Mouse (Mus musculus): Measurements from ENCODE around the gene Cdk6. TPM values are rescaled to one million over a fixed set of nuclear protein-coding genes. Genes with fewer than 3 reads are reported as not detected.
"Not testable (repeated sequence)": the region's sequence is repeated elsewhere in the genome, so short reads cannot be mapped to it uniquely, and the experiment has no call there.

The Cdk6 gene
- polyA plus RNA-seq, 1 experiment from 2014 or later, result 16.0 TPM

- no peaks in the 10 kb centered on the region for H3K27me3 ChIP-seq (ENCODE audit: control insufficient read depth, insufficient read depth, low read depth, low read length)
- no peak overlapping the region for H3K4me2 ChIP-seq (ENCODE audit: low read depth, low read length)
- ATAC-seq (ENCODE audit: low read depth), result 0 out of 2 replicates have a peak, but pooled peaks have one; percentile 20
- no peaks in the 10 kb centered on the region for H3K36me3 ChIP-seq (ENCODE audit: control insufficient read depth, insufficient read depth)
- H3K4me3 ChIP-seq (ENCODE audit: low read depth, low read length), result no peak overlapping the region
- peak overlapping the region; percentile 41; the same call in 1 of the 2 replicates for H3K27ac ChIP-seq (ENCODE audit: low read length)
- 58% methylated on average over 10 of the region's 10 CpGs for WGBS (ENCODE audit: insufficient replicate concordance)
- H3K9ac ChIP-seq (ENCODE audit: low read depth, low read length), result no peak overlapping the region
- H3K9me3 ChIP-seq (replicated peaks; ENCODE audit: control insufficient read depth, low read length), result no peaks in the 10 kb centered on the region
- no peaks in the 10 kb centered on the region; the same call in 1 of the 2 replicates for H3K4me1 ChIP-seq (ENCODE audit: control insufficient read depth, low read depth, low read length)
Measured at GRCm38 (mm10) chr5:3420094-3420831, 79.0 kb downstream of the Cdk6 start.

GRCm38 (mm10) chr5:3420832-3421228 is 79.5 kb downstream of the Cdk6 start:
- no peak overlapping the region for H3K4me3 ChIP-seq (ENCODE audit: low read depth, low read length)
- no peaks in the 10 kb centered on the region for H3K27me3 ChIP-seq (ENCODE audit: control insufficient read depth, insufficient read depth, low read depth, low read length)
- H3K27ac ChIP-seq (ENCODE audit: low read length), result no peak overlapping the region
- 67% methylated on average over 3 of the region's 3 CpGs for WGBS (ENCODE audit: insufficient replicate concordance)
- no peak for ATAC-seq (ENCODE audit: low read depth)
- H3K9ac ChIP-seq (ENCODE audit: low read depth, low read length), result no peak overlapping the region
- no peaks in the 10 kb centered on the region; the same call in 1 of the 2 replicates for H3K4me1 ChIP-seq (ENCODE audit: control insufficient read depth, low read depth, low read length)
- H3K4me2 ChIP-seq (ENCODE audit: low read depth, low read length), result no peak overlapping the region
- H3K9me3 ChIP-seq (replicated peaks; ENCODE audit: control insufficient read depth, low read length), result no peaks in the 10 kb centered on the region
- H3K36me3 ChIP-seq (ENCODE audit: control insufficient read depth, insufficient read depth), result no peaks in the 10 kb centered on the region

GRCm38 (mm10) chr5:3433131-3433700 is 91.9 kb downstream of the Cdk6 start:
- ATAC-seq (ENCODE audit: low read depth); H3K4me2 ChIP-seq (ENCODE audit: low read depth, low read length); H3K27me3 ChIP-seq (ENCODE audit: control insufficient read depth, insufficient read depth, low read depth, low read length); H3K9ac ChIP-seq (ENCODE audit: low read depth, low read length); H3K9me3 ChIP-seq (replicated peaks; ENCODE audit: control insufficient read depth, low read length); H3K4me1 ChIP-seq (ENCODE audit: control insufficient read depth, low read depth, low read length); H3K36me3 ChIP-seq (ENCODE audit: control insufficient read depth, insufficient read depth); H3K27ac ChIP-seq (ENCODE audit: low read length); H3K4me3 ChIP-seq (ENCODE audit: low read depth, low read length): not testable (repeated sequence)
- WGBS (ENCODE audit: insufficient replicate concordance), result 77% methylated on average over 20 of the region's 20 CpGs

GRCm38 (mm10) chr5:3434105-3434504 is 92.8 kb downstream of the Cdk6 start:
- not testable (repeated sequence) for H3K27me3 ChIP-seq (ENCODE audit: control insufficient read depth, insufficient read depth, low read depth, low read length); H3K36me3 ChIP-seq (ENCODE audit: control insufficient read depth, insufficient read depth); H3K4me3 ChIP-seq (ENCODE audit: low read depth, low read length); H3K4me1 ChIP-seq (ENCODE audit: control insufficient read depth, low read depth, low read length); H3K4me2 ChIP-seq (ENCODE audit: low read depth, low read length); H3K9me3 ChIP-seq (replicated peaks; ENCODE audit: control insufficient read depth, low read length); H3K9ac ChIP-seq (ENCODE audit: low read depth, low read length); ATAC-seq (ENCODE audit: low read depth); H3K27ac ChIP-seq (ENCODE audit: low read length)
- WGBS (ENCODE audit: insufficient replicate concordance), result 71% methylated on average over 5 of the region's 5 CpGs

- H3K4me2 ChIP-seq (ENCODE audit: low read depth, low read length); ATAC-seq (ENCODE audit: low read depth); H3K4me1 ChIP-seq (ENCODE audit: control insufficient read depth, low read depth, low read length); H3K27ac ChIP-seq (ENCODE audit: low read length); H3K27me3 ChIP-seq (ENCODE audit: control insufficient read depth, insufficient read depth, low read depth, low read length); H3K9ac ChIP-seq (ENCODE audit: low read depth, low read length); H3K9me3 ChIP-seq (replicated peaks; ENCODE audit: control insufficient read depth, low read length); H3K36me3 ChIP-seq (ENCODE audit: control insufficient read depth, insufficient read depth); H3K4me3 ChIP-seq (ENCODE audit: low read depth, low read length): not testable (repeated sequence)
- 70% methylated on average over 9 of the region's 9 CpGs for WGBS (ENCODE audit: insufficient replicate concordance)
Measured at GRCm38 (mm10) chr5:3438453-3439003, 97.2 kb downstream of the Cdk6 start.

GRCm38 (mm10) chr5:3439386-3439785 is 98.1 kb downstream of the Cdk6 start:
- not testable (repeated sequence) for H3K9ac ChIP-seq (ENCODE audit: low read depth, low read length); H3K27me3 ChIP-seq (ENCODE audit: control insufficient read depth, insufficient read depth, low read depth, low read length); H3K4me3 ChIP-seq (ENCODE audit: low read depth, low read length); H3K36me3 ChIP-seq (ENCODE audit: control insufficient read depth, insufficient read depth); H3K9me3 ChIP-seq (replicated peaks; ENCODE audit: control insufficient read depth, low read length); H3K4me2 ChIP-seq (ENCODE audit: low read depth, low read length); H3K27ac ChIP-seq (ENCODE audit: low read length); H3K4me1 ChIP-seq (ENCODE audit: control insufficient read depth, low read depth, low read length)
- ATAC-seq (ENCODE audit: low read depth), result peak; percentile 86
- WGBS (ENCODE audit: insufficient replicate concordance), result 52% methylated on average over 6 of the region's 6 CpGs

GRCm38 (mm10) chr5:3442524-3442923 is 101.2 kb downstream of the Cdk6 start:
- not testable (repeated sequence) for H3K4me2 ChIP-seq (ENCODE audit: low read depth, low read length); H3K4me1 ChIP-seq (ENCODE audit: control insufficient read depth, low read depth, low read length); H3K27me3 ChIP-seq (ENCODE audit: control insufficient read depth, insufficient read depth, low read depth, low read length)

GRCm38 (mm10) chr5:3451233-3451632 is 109.9 kb downstream of the Cdk6 start:
- not testable (repeated sequence) for H3K9me3 ChIP-seq (replicated peaks; ENCODE audit: control insufficient read depth, low read length); H3K9ac ChIP-seq (ENCODE audit: low read depth, low read length); ATAC-seq (ENCODE audit: low read depth); H3K27me3 ChIP-seq (ENCODE audit: control insufficient read depth, insufficient read depth, low read depth, low read length); H3K4me1 ChIP-seq (ENCODE audit: control insufficient read depth, low read depth, low read length); H3K4me3 ChIP-seq (ENCODE audit: low read depth, low read length); H3K4me2 ChIP-seq (ENCODE audit: low read depth, low read length); H3K36me3 ChIP-seq (ENCODE audit: control insufficient read depth, insufficient read depth); H3K27ac ChIP-seq (ENCODE audit: low read length)
- 82% methylated on average over 9 of the region's 9 CpGs for WGBS (ENCODE audit: insufficient replicate concordance)

More at GRCm38 (mm10) chr5:3442524-3442923, 101.2 kb downstream of the Cdk6 start:
- H3K36me3 ChIP-seq (ENCODE audit: control insufficient read depth, insufficient read depth); H3K9me3 ChIP-seq (replicated peaks; ENCODE audit: control insufficient read depth, low read length); H3K4me3 ChIP-seq (ENCODE audit: low read depth, low read length); H3K9ac ChIP-seq (ENCODE audit: low read depth, low read length); H3K27ac ChIP-seq (ENCODE audit: low read length); ATAC-seq (ENCODE audit: low read depth): not testable (repeated sequence)
- WGBS (ENCODE audit: insufficient replicate concordance), result 55% methylated on average over 3 of the region's 3 CpGs

GRCm38 (mm10) chr5:3453946-3454345 is 112.7 kb downstream of the Cdk6 start:
- H3K4me3 ChIP-seq (ENCODE audit: low read depth, low read length); H3K27me3 ChIP-seq (ENCODE audit: control insufficient read depth, insufficient read depth, low read depth, low read length); H3K9ac ChIP-seq (ENCODE audit: low read depth, low read length); H3K9me3 ChIP-seq (replicated peaks; ENCODE audit: control insufficient read depth, low read length); H3K4me2 ChIP-seq (ENCODE audit: low read depth, low read length); H3K4me1 ChIP-seq (ENCODE audit: control insufficient read depth, low read depth, low read length); H3K36me3 ChIP-seq (ENCODE audit: control insufficient read depth, insufficient read depth); H3K27ac ChIP-seq (ENCODE audit: low read length): not testable (repeated sequence)
- peak; percentile 77 for ATAC-seq (ENCODE audit: low read depth)
- WGBS (ENCODE audit: insufficient replicate concordance), result 50% methylated on average over 6 of the region's 6 CpGs
